Mouse (Mus musculus) heart, embryonic 12.5 days (tissue): ENCODE data around the gene Kif28. TPM values are rescaled to one million over a fixed set of nuclear protein-coding genes. Genes with fewer than 3 reads are reported as not detected.

Experiments used
- ATAC-seq: fragments of 200-750 bp; cut with Nextera tagmentation; 2 replicates; pipeline ENCODE4 v1.8.0; 2017; ENCODE audit warnings: moderate TSS enrichment, moderate library complexity; ENCODE audit not compliant: insufficient number of reproducible peaks, low FRiP score
- H3K27ac ChIP-seq: fragments of 300-500 bp; sonication (generic); 2 replicates; pipeline ENCODE4 v1.5.1; 2016; ENCODE audit warnings: mild to moderate bottlenecking, moderate library complexity; ENCODE audit not compliant: poor library complexity, severe bottlenecking
- H3K27me3 ChIP-seq: fragments of 300-500 bp; sonication (generic); replicated peaks from 2 replicates; pipeline ENCODE4 v1.6.1; 2016; ENCODE audit warnings: mild to moderate bottlenecking, moderate library complexity
- H3K36me3 ChIP-seq: fragments of 300-500 bp; sonication (generic); 2 replicates; pipeline ENCODE4 v1.6.1; 2016; ENCODE audit warnings: mild to moderate bottlenecking, moderate library complexity
- H3K4me1 ChIP-seq: fragments of 300-500 bp; sonication (generic); replicated peaks from 2 replicates; pipeline ENCODE4 v1.6.1; 2016; ENCODE audit warnings: mild to moderate bottlenecking
- H3K4me2 ChIP-seq: fragments of 300-500 bp; sonication (generic); 2 replicates; pipeline ENCODE4 v1.6.1; 2016; ENCODE audit warnings: mild to moderate bottlenecking, moderate library complexity
- H3K4me3 ChIP-seq: fragments of 300-500 bp; sonication (generic); 2 replicates; pipeline ENCODE4 v1.5.1; 2016; ENCODE audit warnings: mild to moderate bottlenecking
- H3K9ac ChIP-seq: fragments of 300-500 bp; sonication (generic); 2 replicates; pipeline ENCODE4 v1.6.1; 2016; ENCODE audit warnings: mild to moderate bottlenecking, moderate library complexity
- H3K9me3 ChIP-seq: fragments of 300-500 bp; sonication (generic); replicated peaks from 2 replicates; pipeline ENCODE4 v1.6.1; 2016; ENCODE audit warnings: mild to moderate bottlenecking, moderate library complexity
- WGBS: fragments of 180-500 bp; shearing (Covaris S2); methylation state at CpG from one replicate; pipeline ENCODE4 v1.1.7; 2016; 5-methylcytosine and 5-hydroxymethylcytosine counted together
- polyA plus RNA-seq: library from polyadenylated mRNA; unstranded; fragments of >200 nt; fragmentation: Nextera tagmentation; extraction: Ambion mirVana; gene quantifications from 2 replicates; pipeline ENCODE4 v1.2.1, GENCODE M21; 2016

Kif28 gene
- not detected in 2 replicates for polyA plus RNA-seq

DNA sequence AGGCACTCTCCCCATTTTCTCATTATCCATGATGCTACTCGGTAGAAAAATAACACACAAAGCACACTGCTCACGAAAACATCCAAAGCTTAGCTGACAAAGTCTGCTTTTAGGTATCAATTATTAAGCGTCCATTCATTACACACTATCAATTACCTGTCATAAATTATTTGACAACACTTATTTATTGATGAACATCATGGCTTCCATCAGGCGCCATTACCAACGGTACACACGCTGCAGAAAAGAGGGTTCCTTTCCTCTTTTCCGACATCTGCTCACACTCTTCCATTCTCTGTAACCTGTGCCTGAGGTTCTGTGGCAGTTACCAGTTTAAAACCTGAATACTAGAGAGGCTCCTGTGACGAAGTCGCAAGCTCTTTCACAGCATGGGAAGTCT is at the start of gene Kif28:
Kif28 (minus strand) TSS at position 101 of the 400 bp plus-strand sequence.
- H3K27me3 ChIP-seq = no peaks in the 10 kb centered on the region
- H3K36me3 ChIP-seq = peaks cover 61% of the 10 kb centered on the region
- peaks cover 5% of the 10 kb centered on the region; the same call in 1 of the 2 replicates for H3K4me1 ChIP-seq
- WGBS = 93% methylated on average over 9 of the region's 9 CpGs
- H3K9ac ChIP-seq = no peak within 1 kb of the TSS
- no peak within 1 kb of the TSS for H3K27ac ChIP-seq
- no peak for ATAC-seq
- H3K9me3 ChIP-seq = no peaks in the 10 kb centered on the region
- H3K4me2 ChIP-seq = no peak within 1 kb of the TSS
- no peak within 1 kb of the TSS for H3K4me3 ChIP-seq

DNA sequence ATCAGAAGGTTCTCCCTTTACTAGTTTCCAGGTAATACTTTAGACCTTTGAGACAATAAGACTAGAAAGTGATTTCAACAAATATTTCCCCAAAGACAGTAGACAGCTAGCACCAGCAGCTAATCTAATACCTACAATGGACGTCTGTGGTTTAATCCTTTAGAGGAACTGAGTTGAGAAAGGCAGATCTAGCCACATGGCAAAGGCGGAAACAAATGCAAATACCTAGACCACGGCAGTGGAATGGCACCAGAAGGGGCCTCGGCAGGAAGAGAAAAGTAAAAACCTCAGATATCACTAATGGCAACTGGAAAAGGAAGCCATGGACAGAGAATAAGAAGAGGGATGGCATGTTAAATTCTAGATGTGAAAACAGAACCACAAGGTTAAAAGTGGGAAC is 42.2 kb upstream of the Kif28 start:
- no peak overlapping the region for H3K27ac ChIP-seq
- no peaks in the 10 kb centered on the region for H3K9me3 ChIP-seq
- H3K4me1 ChIP-seq = no peaks in the 10 kb centered on the region
- no peak overlapping the region for H3K4me3 ChIP-seq
- H3K9ac ChIP-seq = no peak overlapping the region
- peaks cover 69% of the 10 kb centered on the region for H3K36me3 ChIP-seq
- ATAC-seq = no peak
- H3K4me2 ChIP-seq = no peak overlapping the region
- H3K27me3 ChIP-seq = no peaks in the 10 kb centered on the region
- 71% methylated on average over 4 of the region's 4 CpGs for WGBS

DNA sequence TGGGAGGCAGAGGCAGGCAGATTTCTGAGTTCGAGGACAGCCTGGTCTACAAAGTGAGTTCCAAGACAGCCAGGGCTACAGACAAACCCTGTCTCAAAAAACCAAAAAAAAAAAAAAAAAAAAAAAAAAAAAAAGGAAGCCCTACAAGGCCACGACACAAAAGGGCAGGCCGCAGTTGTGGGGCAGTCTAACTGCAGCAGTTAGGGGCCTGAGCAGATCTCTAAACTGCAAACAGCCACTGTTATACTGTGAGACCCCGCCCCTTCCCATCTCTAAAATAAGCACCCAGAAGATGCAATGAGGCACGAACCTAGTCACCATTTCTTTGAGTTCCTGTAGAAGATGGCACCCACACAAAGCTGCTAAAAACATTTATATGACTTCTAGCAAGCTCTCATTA is 40.4 kb upstream of the Kif28 start:
- Histone ChIP-seq H3K36me3 (peaks cover 63% of the 10 kb centered on the region), H3K4me3 (no peak overlapping the region)
- WGBS = 91% methylated on average over 5 of the region's 5 CpGs

DNA sequence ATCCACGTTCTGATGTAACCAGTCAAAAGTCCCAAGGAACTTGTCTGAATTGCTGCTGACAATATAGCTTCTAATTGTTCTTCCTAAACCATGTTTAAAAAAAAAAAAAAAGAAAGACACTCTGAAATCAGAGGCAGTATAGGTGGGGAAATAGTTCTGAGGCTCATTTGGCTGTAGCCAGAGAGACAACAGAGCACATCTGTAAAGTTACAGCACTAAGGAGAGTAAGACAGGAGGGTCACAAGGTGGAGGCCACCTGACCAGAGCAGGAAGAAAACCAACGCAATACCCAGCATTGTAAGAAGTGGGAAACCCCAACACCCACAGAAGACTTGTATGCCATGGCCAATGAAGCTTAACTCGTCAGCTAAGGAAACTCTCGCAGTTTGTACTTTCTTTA is 39.0 kb upstream of the Kif28 start:
- no peak overlapping the region for H3K4me3 ChIP-seq
- no peak overlapping the region for H3K9ac ChIP-seq
- peaks cover 64% of the 10 kb centered on the region for H3K36me3 ChIP-seq
- WGBS = 89% methylated on average over 4 of the region's 4 CpGs
- no peak for ATAC-seq
- no peaks in the 10 kb centered on the region for H3K27me3 ChIP-seq
- no peaks in the 10 kb centered on the region for H3K9me3 ChIP-seq
- H3K4me1 ChIP-seq = no peaks in the 10 kb centered on the region
- no peak overlapping the region for H3K4me2 ChIP-seq
- H3K27ac ChIP-seq = no peak overlapping the region

More for the DNA sequence above, 40.4 kb upstream of the Kif28 start:
- Histone ChIP-seq H3K27ac (no peak overlapping the region), H3K9ac (no peak overlapping the region), H3K4me1 (no peaks in the 10 kb centered on the region), H3K4me2 (no peak overlapping the region), H3K9me3 (no peaks in the 10 kb centered on the region), H3K27me3 (no peaks in the 10 kb centered on the region)
- ATAC-seq = no peak

DNA sequence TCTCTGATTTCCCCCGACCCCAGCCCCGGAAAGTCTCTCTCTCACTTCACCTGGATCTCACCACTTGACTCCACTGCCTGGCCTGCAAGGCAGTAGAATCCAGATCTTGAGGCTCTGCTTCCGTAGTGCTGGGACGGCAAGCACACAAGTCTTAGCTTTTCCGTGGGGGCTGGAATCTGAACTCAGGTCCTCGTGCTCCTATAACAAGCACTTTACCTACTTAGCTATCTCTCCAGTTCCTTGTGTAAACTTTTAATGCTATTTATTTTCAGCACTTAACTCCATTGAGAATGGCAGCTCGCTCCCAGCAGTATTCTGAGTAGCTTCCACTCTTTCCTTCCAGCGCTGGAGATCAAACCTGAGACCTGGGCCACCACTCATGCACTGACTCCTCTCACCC is 31.8 kb upstream of the Kif28 start:
- no peak overlapping the region for H3K27ac ChIP-seq
- no peak overlapping the region for H3K4me3 ChIP-seq
- no peak overlapping the region for H3K9ac ChIP-seq
- no peak overlapping the region for H3K4me2 ChIP-seq
- no peak for ATAC-seq
- 95% methylated on average over 8 of the region's 8 CpGs for WGBS
- H3K36me3 ChIP-seq = peaks cover 69% of the 10 kb centered on the region
- H3K4me1 ChIP-seq = no peaks in the 10 kb centered on the region
- no peaks in the 10 kb centered on the region for H3K27me3 ChIP-seq
- H3K9me3 ChIP-seq = no peaks in the 10 kb centered on the region

DNA sequence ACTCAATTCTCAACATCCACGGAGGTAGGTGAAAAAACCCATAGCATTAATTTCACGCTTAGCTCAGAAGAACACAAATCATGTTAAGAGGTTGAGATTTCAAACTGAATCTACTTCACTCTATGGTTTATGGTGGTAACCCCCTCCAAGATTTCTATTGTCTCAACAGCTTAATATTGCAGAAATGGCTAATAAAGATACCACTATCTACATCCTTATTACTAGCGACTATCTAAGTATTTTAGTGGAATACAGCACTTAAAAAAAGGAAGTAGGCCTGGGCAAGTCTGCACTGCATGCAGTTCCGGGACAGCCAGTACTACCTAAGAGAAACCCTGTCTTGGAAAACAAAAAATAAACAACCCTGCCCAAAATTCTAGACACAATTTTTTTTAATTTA is 15.5 kb upstream of the Kif28 start:
- H3K36me3 ChIP-seq = peaks cover 72% of the 10 kb centered on the region
- no peaks in the 10 kb centered on the region for H3K27me3 ChIP-seq
- H3K9me3 ChIP-seq = no peaks in the 10 kb centered on the region
- H3K4me3 ChIP-seq = no peak overlapping the region
- H3K4me1 ChIP-seq = no peaks in the 10 kb centered on the region
- WGBS = 91% methylated on average over 4 of the region's 4 CpGs
- H3K4me2 ChIP-seq = no peak overlapping the region
- no peak for ATAC-seq
- no peak overlapping the region for H3K9ac ChIP-seq
- no peak overlapping the region for H3K27ac ChIP-seq

DNA sequence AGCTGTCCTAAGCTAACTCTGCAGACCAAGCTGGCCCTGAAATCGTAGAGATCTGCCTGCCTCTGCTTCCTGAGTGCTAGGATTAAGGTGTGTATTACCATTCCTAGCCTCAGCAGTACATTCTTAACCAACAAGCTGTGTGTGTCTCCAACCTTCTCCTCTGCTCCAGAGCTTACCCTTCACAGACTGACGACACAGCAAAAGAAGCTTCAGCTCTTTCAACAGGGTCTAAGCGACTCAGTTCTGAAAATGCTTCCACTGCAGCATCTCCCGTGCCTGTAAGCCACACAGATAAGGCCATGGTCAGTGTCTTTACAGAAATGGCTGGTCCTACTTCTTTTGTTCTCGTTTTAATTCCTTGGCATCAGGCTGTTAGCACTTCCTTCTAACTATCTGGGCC is 15.0 kb upstream of the Kif28 start:
- H3K27me3 ChIP-seq = no peaks in the 10 kb centered on the region
- no peaks in the 10 kb centered on the region for H3K4me1 ChIP-seq
- no peak overlapping the region for H3K4me3 ChIP-seq
- H3K4me2 ChIP-seq = no peak overlapping the region
- WGBS = 87% methylated on average over 5 of the region's 5 CpGs
- peaks cover 73% of the 10 kb centered on the region for H3K36me3 ChIP-seq
- no peak overlapping the region for H3K27ac ChIP-seq
- H3K9me3 ChIP-seq = no peaks in the 10 kb centered on the region
- no peak for ATAC-seq
- H3K9ac ChIP-seq = no peak overlapping the region

DNA sequence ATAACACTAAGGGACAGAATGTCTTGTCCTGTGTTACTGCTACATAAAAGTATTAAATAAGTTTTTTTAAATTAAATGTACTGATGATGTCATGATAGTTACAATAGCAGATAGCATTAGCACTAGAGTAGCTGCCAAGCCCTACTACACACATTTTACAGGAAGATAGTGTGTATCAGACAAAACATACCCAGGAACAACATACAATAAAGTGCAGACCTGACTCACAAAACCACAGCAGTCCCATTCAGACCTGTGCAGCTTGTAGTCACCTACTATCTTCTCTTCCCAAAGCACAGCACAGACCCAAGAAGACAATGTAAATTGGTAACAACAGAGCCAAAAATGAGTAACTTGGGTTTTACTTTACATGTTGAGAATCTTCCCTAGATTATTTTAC is 11.4 kb upstream of the Kif28 start:
- H3K27me3 ChIP-seq = no peaks in the 10 kb centered on the region
- no peak overlapping the region for H3K4me3 ChIP-seq
- peaks cover 69% of the 10 kb centered on the region for H3K36me3 ChIP-seq
- H3K9ac ChIP-seq = no peak overlapping the region
- H3K4me1 ChIP-seq = no peaks in the 10 kb centered on the region
- H3K9me3 ChIP-seq = no peaks in the 10 kb centered on the region
- H3K27ac ChIP-seq = no peak overlapping the region
- H3K4me2 ChIP-seq = no peak overlapping the region
- no peak for ATAC-seq

DNA sequence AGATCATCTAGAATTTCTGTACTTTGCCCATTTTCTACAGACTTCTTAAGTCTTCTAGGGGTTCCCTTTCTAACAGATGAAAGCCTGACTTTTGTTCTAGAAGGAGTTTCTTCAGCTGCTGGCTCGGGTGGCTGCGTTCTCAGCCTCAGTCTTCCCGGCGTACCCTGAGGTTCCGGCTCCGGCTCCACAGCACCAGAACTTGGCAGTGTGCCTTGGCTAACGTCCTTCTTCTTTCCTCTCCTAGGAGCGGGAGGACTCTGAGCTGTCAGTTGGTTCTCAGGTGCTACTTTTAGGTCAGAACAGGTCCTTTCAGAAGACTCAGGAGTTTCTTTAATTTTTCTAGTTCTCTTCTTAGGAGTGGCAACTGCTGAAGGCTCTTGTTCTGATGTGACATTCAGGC is 7.9 kb upstream of the Kif28 start:
- no peak overlapping the region for H3K9ac ChIP-seq
- no peaks in the 10 kb centered on the region for H3K4me1 ChIP-seq
- H3K4me3 ChIP-seq = no peak overlapping the region

DNA sequence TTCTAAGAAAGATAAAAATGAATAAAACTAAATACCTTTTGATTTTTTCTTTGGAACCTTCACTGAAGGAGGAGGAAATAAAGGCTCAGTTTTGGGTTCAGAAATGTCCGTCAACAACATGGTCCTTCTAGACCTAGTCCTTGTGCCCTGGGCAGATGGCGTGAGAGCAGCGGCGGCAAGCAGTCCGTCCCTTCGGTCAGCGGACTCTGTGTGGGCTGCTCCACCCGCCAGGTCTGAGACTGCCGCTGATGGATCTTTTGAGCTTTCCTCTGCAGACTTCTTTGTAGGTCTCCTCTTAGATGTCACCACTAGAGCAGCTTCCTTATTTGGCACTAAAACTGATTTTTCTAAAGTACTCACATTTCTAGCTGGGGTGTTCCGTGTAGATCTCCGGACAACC is 7.2 kb upstream of the Kif28 start:
- no peaks in the 10 kb centered on the region for H3K9me3 ChIP-seq
- H3K27ac ChIP-seq = no peak overlapping the region
- no peaks in the 10 kb centered on the region for H3K27me3 ChIP-seq
- no peak overlapping the region for H3K9ac ChIP-seq
- 94% methylated on average over 11 of the region's 11 CpGs for WGBS
- H3K36me3 ChIP-seq = peaks cover 72% of the 10 kb centered on the region
- ATAC-seq = no peak
- H3K4me3 ChIP-seq = no peak overlapping the region
- H3K4me1 ChIP-seq = no peaks in the 10 kb centered on the region
- H3K4me2 ChIP-seq = no peak overlapping the region

More for the DNA sequence above, 7.9 kb upstream of the Kif28 start:
- 91% methylated on average over 8 of the region's 8 CpGs for WGBS
- H3K27ac ChIP-seq = no peak overlapping the region
- no peaks in the 10 kb centered on the region for H3K9me3 ChIP-seq
- H3K27me3 ChIP-seq = no peaks in the 10 kb centered on the region
- no peak overlapping the region for H3K4me2 ChIP-seq
- ATAC-seq = no peak
- peaks cover 69% of the 10 kb centered on the region for H3K36me3 ChIP-seq

DNA sequence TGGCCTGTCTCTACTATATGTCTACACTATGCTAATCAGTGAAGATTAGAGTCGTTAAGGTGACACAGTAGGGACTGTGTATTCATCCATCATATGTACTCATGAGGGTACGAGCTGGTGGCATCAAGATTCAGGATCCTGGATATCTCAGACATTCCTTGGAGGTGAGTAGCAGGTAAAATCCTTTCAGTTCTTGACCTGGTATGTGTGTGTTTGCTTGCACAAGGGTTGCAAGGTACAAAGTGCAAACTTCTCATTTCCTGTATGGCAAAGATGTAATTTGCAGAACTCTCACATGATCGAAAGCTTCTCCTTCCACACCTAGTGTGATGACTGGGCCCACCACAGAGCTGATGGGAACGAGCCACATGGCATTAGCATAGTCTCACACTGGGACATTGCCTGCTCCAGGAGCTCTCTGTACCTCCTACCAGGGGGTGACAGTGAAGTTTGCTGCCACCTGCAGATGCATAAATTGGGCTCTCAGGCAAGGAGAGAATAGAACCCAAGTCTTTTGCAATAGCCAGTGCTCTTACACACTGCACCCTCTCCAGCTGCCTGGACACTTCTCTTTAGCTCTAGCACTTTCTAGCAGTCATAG is 1.4 kb downstream of the Kif28 start:
- Histone ChIP-seq H3K4me2 (no peak overlapping the region), H3K27me3 (no peaks in the 10 kb centered on the region), H3K27ac (no peak overlapping the region), H3K4me3 (no peak overlapping the region), H3K9ac (no peak overlapping the region), H3K9me3 (no peaks in the 10 kb centered on the region), H3K4me1 (peaks cover 5% of the 10 kb centered on the region; the same call in 1 of the 2 replicates), H3K36me3 (peaks cover 51% of the 10 kb centered on the region)
- WGBS = 81% methylated on average over 4 of the region's 4 CpGs
- ATAC-seq = no peak

DNA sequence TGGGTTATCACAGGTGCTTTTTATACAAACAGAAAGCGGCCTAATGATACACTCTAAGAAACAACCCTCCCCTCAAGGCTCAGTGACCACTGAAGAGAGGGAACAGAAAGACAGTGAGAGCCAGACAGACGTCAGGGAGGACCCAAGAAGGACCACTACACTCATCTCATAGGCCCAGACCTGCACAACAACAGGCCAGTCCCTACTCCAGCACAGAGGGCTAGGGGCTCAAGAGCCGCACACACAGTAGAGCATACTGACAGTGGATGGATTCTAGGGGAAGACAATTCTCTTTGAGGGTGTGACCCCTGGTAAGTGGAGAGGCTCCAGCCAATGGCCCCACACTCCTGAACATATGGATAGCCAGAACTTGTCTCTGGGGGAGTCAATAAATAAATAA is 8.6 kb downstream of the Kif28 start:
- ATAC-seq = no peak
- H3K27me3 ChIP-seq = no peaks in the 10 kb centered on the region
- no peaks in the 10 kb centered on the region for H3K36me3 ChIP-seq
- H3K9ac ChIP-seq = no peak overlapping the region
- no peaks in the 10 kb centered on the region for H3K4me1 ChIP-seq
- no peak overlapping the region for H3K27ac ChIP-seq
- no peak overlapping the region for H3K4me2 ChIP-seq
- no peaks in the 10 kb centered on the region for H3K9me3 ChIP-seq
- no peak overlapping the region for H3K4me3 ChIP-seq
- WGBS = 81% methylated on average over 3 of the region's 3 CpGs
